Mouse (Mus musculus): ENCODE measurements around the gene Ces1b. TPM values are rescaled to one million over a fixed set of nuclear protein-coding genes. Genes with fewer than 3 reads are reported as not detected.

Gene Ces1b
- not detected in 2 replicates for polyA plus RNA-seq (2014; fragmentation: Nextera tagmentation; extraction: Ambion mirVana)

- no peaks in the 10 kb centered on the region for H3K9me3 ChIP-seq (replicated peaks; ENCODE audit: control insufficient read depth, low read length)
- H3K27me3 ChIP-seq (ENCODE audit: control insufficient read depth, insufficient read depth, low read length) = no peaks in the 10 kb centered on the region
- no peaks in the 10 kb centered on the region for H3K4me1 ChIP-seq (ENCODE audit: control insufficient read depth, insufficient read depth, low read length)
- no peak within 1 kb of the TSS for H3K9ac ChIP-seq (replicated peaks; ENCODE audit: low read length)
- no peak within 1 kb of the TSS for H3K4me2 ChIP-seq (ENCODE audit: low read depth, low read length)
- H3K36me3 ChIP-seq (replicated peaks; ENCODE audit: control insufficient read depth, insufficient read depth, low read depth, low read length) = no peaks in the 10 kb centered on the region
- no peak within 1 kb of the TSS for H3K4me3 ChIP-seq (ENCODE audit: low read depth, low read length)
- 69% methylated on average over 2 of the region's 2 CpGs for WGBS
- H3K27ac ChIP-seq (replicated peaks; ENCODE audit: low read depth, low read length) = no peak within 1 kb of the TSS
- ATAC-seq (replicated peaks; ENCODE audit: insufficient number of reproducible peaks, low FRiP score, low TSS enrichment, low read depth) (no peak), DNase-seq (ENCODE audit: low spot score) (no peak)
Measured at GRCm38 (mm10) chr8:93079887-93080286, at the start of gene Ces1b. TSS of gene Ces1b (minus strand) at chr8:93080017.

GRCm38 (mm10) chr8:93126476-93126875 is 46.7 kb upstream of the Ces1b start:
- 71% methylated on average over 2 of the region's 2 CpGs for WGBS
- H3K9ac ChIP-seq (replicated peaks; ENCODE audit: low read length) = no peak overlapping the region
- H3K4me3 ChIP-seq (ENCODE audit: low read depth, low read length) = no peak overlapping the region
- no peaks in the 10 kb centered on the region for H3K9me3 ChIP-seq (replicated peaks; ENCODE audit: control insufficient read depth, low read length)
- no peaks in the 10 kb centered on the region for H3K4me1 ChIP-seq (ENCODE audit: control insufficient read depth, insufficient read depth, low read length)
- ATAC-seq (replicated peaks; ENCODE audit: insufficient number of reproducible peaks, low FRiP score, low TSS enrichment, low read depth) (no peak), DNase-seq (ENCODE audit: low spot score) (no peak)
- no peak overlapping the region for H3K27ac ChIP-seq (replicated peaks; ENCODE audit: low read depth, low read length)
- no peaks in the 10 kb centered on the region for H3K27me3 ChIP-seq (ENCODE audit: control insufficient read depth, insufficient read depth, low read length)
- H3K36me3 ChIP-seq (replicated peaks; ENCODE audit: control insufficient read depth, insufficient read depth, low read depth, low read length) = no peaks in the 10 kb centered on the region
- no peak overlapping the region for H3K4me2 ChIP-seq (ENCODE audit: low read depth, low read length)

GRCm38 (mm10) chr8:93122005-93122404 is 42.2 kb upstream of the Ces1b start:
- Histone ChIP-seq H3K4me2 (ENCODE audit: low read depth, low read length) (no peak overlapping the region), H3K36me3 (replicated peaks; ENCODE audit: control insufficient read depth, insufficient read depth, low read depth, low read length) (no peaks in the 10 kb centered on the region), H3K4me1 (ENCODE audit: control insufficient read depth, insufficient read depth, low read length) (no peaks in the 10 kb centered on the region), H3K9ac (replicated peaks; ENCODE audit: low read length) (no peak overlapping the region), H3K4me3 (ENCODE audit: low read depth, low read length) (no peak overlapping the region), H3K9me3 (replicated peaks; ENCODE audit: control insufficient read depth, low read length) (no peaks in the 10 kb centered on the region), H3K27me3 (ENCODE audit: control insufficient read depth, insufficient read depth, low read length) (no peaks in the 10 kb centered on the region), H3K27ac (replicated peaks; ENCODE audit: low read depth, low read length) (no peak overlapping the region)
- ATAC-seq (replicated peaks; ENCODE audit: insufficient number of reproducible peaks, low FRiP score, low TSS enrichment, low read depth) (no peak), DNase-seq (ENCODE audit: low spot score) (no peak)
- WGBS = 88% methylated on average over 1 of the region's 1 CpGs

GRCm38 (mm10) chr8:93095376-93095775 is 15.6 kb upstream of the Ces1b start:
- DNase-seq (ENCODE audit: low spot score) = peak; percentile 82
- H3K9me3 ChIP-seq (replicated peaks; ENCODE audit: control insufficient read depth, low read length) = no peaks in the 10 kb centered on the region
- H3K9ac ChIP-seq (replicated peaks; ENCODE audit: low read length) = no peak overlapping the region
- no peaks in the 10 kb centered on the region for H3K4me1 ChIP-seq (ENCODE audit: control insufficient read depth, insufficient read depth, low read length)
- no peak overlapping the region for H3K4me3 ChIP-seq (ENCODE audit: low read depth, low read length)
- no peaks in the 10 kb centered on the region for H3K27me3 ChIP-seq (ENCODE audit: control insufficient read depth, insufficient read depth, low read length)
- H3K4me2 ChIP-seq (ENCODE audit: low read depth, low read length) = no peak overlapping the region
- peak; percentile 52; the same call in 1 of the 2 replicates for ATAC-seq (replicated peaks; ENCODE audit: insufficient number of reproducible peaks, low FRiP score, low TSS enrichment, low read depth)
- H3K36me3 ChIP-seq (replicated peaks; ENCODE audit: control insufficient read depth, insufficient read depth, low read depth, low read length) = no peaks in the 10 kb centered on the region
- H3K27ac ChIP-seq (replicated peaks; ENCODE audit: low read depth, low read length) = no peak overlapping the region

GRCm38 (mm10) chr8:93091324-93091723 is 11.5 kb upstream of the Ces1b start:
- no peak overlapping the region for H3K27ac ChIP-seq (replicated peaks; ENCODE audit: low read depth, low read length)
- ATAC-seq (replicated peaks; ENCODE audit: insufficient number of reproducible peaks, low FRiP score, low TSS enrichment, low read depth) (no peak), DNase-seq (ENCODE audit: low spot score) (no peak)
- H3K36me3 ChIP-seq (replicated peaks; ENCODE audit: control insufficient read depth, insufficient read depth, low read depth, low read length) = no peaks in the 10 kb centered on the region
- no peak overlapping the region for H3K9ac ChIP-seq (replicated peaks; ENCODE audit: low read length)
- H3K4me1 ChIP-seq (ENCODE audit: control insufficient read depth, insufficient read depth, low read length) = no peaks in the 10 kb centered on the region
- no peak overlapping the region for H3K4me2 ChIP-seq (ENCODE audit: low read depth, low read length)
- H3K4me3 ChIP-seq (ENCODE audit: low read depth, low read length) = no peak overlapping the region
- no peaks in the 10 kb centered on the region for H3K9me3 ChIP-seq (replicated peaks; ENCODE audit: control insufficient read depth, low read length)
- no peaks in the 10 kb centered on the region for H3K27me3 ChIP-seq (ENCODE audit: control insufficient read depth, insufficient read depth, low read length)
- 74% methylated on average over 1 of the region's 1 CpGs for WGBS

GRCm38 (mm10) chr8:93088686-93089122 is 8.9 kb upstream of the Ces1b start:
- ATAC-seq (replicated peaks; ENCODE audit: insufficient number of reproducible peaks, low FRiP score, low TSS enrichment, low read depth) (peak; percentile 94), DNase-seq (ENCODE audit: low spot score) (peak; percentile 67)
- Histone ChIP-seq H3K4me3 (ENCODE audit: low read depth, low read length) (no peak overlapping the region), H3K9me3 (replicated peaks; ENCODE audit: control insufficient read depth, low read length) (no peaks in the 10 kb centered on the region), H3K4me1 (ENCODE audit: control insufficient read depth, insufficient read depth, low read length) (no peaks in the 10 kb centered on the region), H3K4me2 (ENCODE audit: low read depth, low read length) (no peak overlapping the region; the same call in 1 of the 2 replicates), H3K27ac (replicated peaks; ENCODE audit: low read depth, low read length) (no peak overlapping the region), H3K27me3 (ENCODE audit: control insufficient read depth, insufficient read depth, low read length) (no peaks in the 10 kb centered on the region), H3K9ac (replicated peaks; ENCODE audit: low read length) (peak overlapping the region; percentile 41), H3K36me3 (replicated peaks; ENCODE audit: control insufficient read depth, insufficient read depth, low read depth, low read length) (no peaks in the 10 kb centered on the region)
- WGBS = 7% methylated on average over 2 of the region's 2 CpGs

- peak overlapping the region; percentile 33 for H3K4me2 ChIP-seq (ENCODE audit: low read depth, low read length)
- no peaks in the 10 kb centered on the region for H3K36me3 ChIP-seq (replicated peaks; ENCODE audit: control insufficient read depth, insufficient read depth, low read depth, low read length)
- no peak overlapping the region for H3K4me3 ChIP-seq (ENCODE audit: low read depth, low read length)
- peak; percentile 76; the same call in 1 of the 2 replicates for ATAC-seq (replicated peaks; ENCODE audit: insufficient number of reproducible peaks, low FRiP score, low TSS enrichment, low read depth)
- peak overlapping the region; percentile 37; the same call in 1 of the 2 replicates for H3K9ac ChIP-seq (replicated peaks; ENCODE audit: low read length)
- H3K27me3 ChIP-seq (ENCODE audit: control insufficient read depth, insufficient read depth, low read length) = no peaks in the 10 kb centered on the region
- no peaks in the 10 kb centered on the region for H3K4me1 ChIP-seq (ENCODE audit: control insufficient read depth, insufficient read depth, low read length)
- H3K27ac ChIP-seq (replicated peaks; ENCODE audit: low read depth, low read length) = no peak overlapping the region
- no peak for DNase-seq (ENCODE audit: low spot score)
- 29% methylated on average over 7 of the region's 7 CpGs for WGBS
- H3K9me3 ChIP-seq (replicated peaks; ENCODE audit: control insufficient read depth, low read length) = no peaks in the 10 kb centered on the region
Measured at GRCm38 (mm10) chr8:93088193-93088592, 8.4 kb upstream of the Ces1b start.

- no peak overlapping the region for H3K27ac ChIP-seq (replicated peaks; ENCODE audit: low read depth, low read length)
- no peaks in the 10 kb centered on the region for H3K4me1 ChIP-seq (ENCODE audit: control insufficient read depth, insufficient read depth, low read length)
- no peak overlapping the region for H3K4me2 ChIP-seq (ENCODE audit: low read depth, low read length)
- no peak overlapping the region for H3K4me3 ChIP-seq (ENCODE audit: low read depth, low read length)
- no peak for DNase-seq (ENCODE audit: low spot score)
- no peaks in the 10 kb centered on the region for H3K36me3 ChIP-seq (replicated peaks; ENCODE audit: control insufficient read depth, insufficient read depth, low read depth, low read length)
- H3K27me3 ChIP-seq (ENCODE audit: control insufficient read depth, insufficient read depth, low read length) = no peaks in the 10 kb centered on the region
- H3K9ac ChIP-seq (replicated peaks; ENCODE audit: low read length) = no peak overlapping the region
- H3K9me3 ChIP-seq (replicated peaks; ENCODE audit: control insufficient read depth, low read length) = no peaks in the 10 kb centered on the region
- ATAC-seq (replicated peaks; ENCODE audit: insufficient number of reproducible peaks, low FRiP score, low TSS enrichment, low read depth) = no peak
- 90% methylated on average over 4 of the region's 4 CpGs for WGBS
Measured at GRCm38 (mm10) chr8:93075251-93075650, 4.6 kb downstream of the Ces1b start.

Data from embryonic facial prominence, embryonic 11.5 days (tissue).